Mouse (Mus musculus) testis, adult 2 months (tissue): ENCODE measurements around the gene Pard3b.

Source experiments
- CTCF ChIP-seq: fragments of 200-500 bp; IDR thresholded peaks from 2 replicates; pipeline ENCODE4 v1.5.1; 2012; ENCODE audit warnings: low read depth, mild to moderate bottlenecking, inconsistent platforms, low read length, moderate library complexity; ENCODE audit not compliant: control insufficient read depth, insufficient read depth, insufficient replicate concordance
- POLR2A ChIP-seq: fragments of 200-500 bp; IDR thresholded peaks from 2 replicates; pipeline ENCODE4 v1.6.1; 2012; ENCODE audit warnings: low read depth, mild to moderate bottlenecking, inconsistent platforms, low read length, moderate library complexity; ENCODE audit not compliant: control insufficient read depth

DNA sequence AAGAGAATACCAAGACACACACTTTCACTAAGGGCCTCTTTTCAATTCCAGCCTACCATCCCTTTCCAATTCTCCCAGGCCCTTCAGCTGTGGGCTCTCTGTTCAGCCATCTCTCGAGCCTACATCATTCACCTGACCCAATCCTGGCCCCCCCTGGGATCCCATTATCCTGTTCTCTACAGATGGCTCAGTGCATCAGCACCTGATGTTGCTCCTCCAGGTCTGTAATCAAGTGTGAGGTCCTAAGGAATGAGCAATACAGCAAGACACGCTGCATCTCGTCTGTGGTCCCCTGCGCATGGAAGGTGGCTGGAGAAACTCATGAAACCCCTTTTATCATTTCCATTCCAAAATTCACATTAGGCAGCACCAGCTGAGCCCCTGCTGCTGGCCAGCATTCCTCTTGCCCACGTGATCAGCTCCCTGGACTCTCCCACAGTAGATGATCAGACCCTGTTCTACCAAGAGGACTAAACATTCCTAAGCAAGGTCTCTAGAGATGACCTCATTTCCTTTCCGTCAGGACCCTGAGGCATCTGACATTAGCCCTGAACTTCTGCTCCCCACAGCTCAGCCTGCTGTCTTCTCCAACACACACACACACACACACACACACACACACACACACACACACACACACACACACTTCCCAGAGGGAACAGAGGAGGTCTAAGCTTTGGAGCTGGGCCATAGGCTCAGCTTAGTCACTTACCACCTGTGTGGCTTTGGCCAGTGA is 952.8 kb downstream of the Pard3b start:
- TF ChIP-seq POLR2A (no peak), CTCF (no peak)
